In genomic region chr6:87542027-87542426, GRCm38 (mm10) we compare ENCODE assay signal across 8 mouse cellular contexts. TPM values are rescaled to one million over a fixed set of nuclear protein-coding genes. Genes with fewer than 3 reads are reported as not detected.
A peak's percentile ranks its signal among the peaks of the same experiment; 100 is the strongest.
DNase-seq lines count a peak whose midpoint lies in the region; ATAC-seq and TF ChIP-seq lines count a peak whose summit lies in the region.

No protein-coding gene starts in this region.

- no peak for TF ChIP-seq POLR2A in myocyte (IDR thresholded peaks at IDR 0.05; ENCODE audit: insufficient read length, low read depth)

- H3K4me3 ChIP-seq in myocyte = no peak overlapping the region

- no peak overlapping the region for H3K4me2 ChIP-seq in myocyte (ENCODE audit: low read depth)

- no peaks in the 10 kb centered on the region for H3K36me3 ChIP-seq in myocyte (ENCODE audit: control insufficient read depth, insufficient read depth)

- no peaks in the 10 kb centered on the region for H3K79me2 ChIP-seq in myocyte (ENCODE audit: control insufficient read depth, insufficient read depth)

- peaks cover 10% of the 10 kb centered on the region for H3K27me3 ChIP-seq in myocyte (ENCODE audit: control insufficient read depth, insufficient read depth, insufficient read length)

- peak; percentile 74 for DNase-seq in urinary bladder, postnatal 14 days (ENCODE audit: low spot score)
- no peak for DNase-seq in urinary bladder, postnatal 4 days (ENCODE audit: low spot score in 2 of 2)
- peak; percentile 81 for DNase-seq in liver
- no peak for DNase-seq in Muller cell, postnatal 12 days (ENCODE audit: inconsistent ontology term)
- no peak for DNase-seq in cerebellum, postnatal 25 days
- DNase-seq in cerebellum, adult 9-11 months = no peak

- 0 out of 2 replicates have a peak, but pooled peaks have one; percentile 14 for ATAC-seq in erythroblast, adult 5-6 weeks (replicated peaks; ENCODE audit: low FRiP score, poor library complexity, severe bottlenecking)

- no peak overlapping the region for H3ac ChIP-seq in myocyte (ENCODE audit: control insufficient read depth, insufficient read length)

TF ChIP-seq in myocyte, 11 proteins besides CTCF, POLR2A, EP300 and RAD21:
- TF ChIP-seq CEBPB (IDR thresholded peaks at IDR 0.05; ENCODE audit: insufficient read depth, poor library complexity, severe bottlenecking) = peak; percentile 46; the same call in 1 of the 2 replicates
- no peak for TF ChIP-seq TCF3 (IDR thresholded peaks at IDR 0.05; ENCODE audit: insufficient read length, low read depth)
- no peak for TF ChIP-seq E2F4 (IDR thresholded peaks at IDR 0.05; ENCODE audit: insufficient read depth)
- no peak for TF ChIP-seq MYOD1 (IDR thresholded peaks at IDR 0.05; ENCODE audit: control insufficient read depth in 1 of 3, insufficient read length in 2 of 3, low read depth in 2 of 3)
- no peak for TF ChIP-seq USF1 (IDR thresholded peaks at IDR 0.05; ENCODE audit: low read depth)
- no peak for TF ChIP-seq SRF (IDR thresholded peaks at IDR 0.05; ENCODE audit: control insufficient read depth, insufficient read length, low read depth)
- no peak for TF ChIP-seq MAX (IDR thresholded peaks at IDR 0.05; ENCODE audit: low read depth)
- no peak for TF ChIP-seq TCF12 (IDR thresholded peaks at IDR 0.05; ENCODE audit: insufficient read depth, poor library complexity, severe bottlenecking)

RNA-seq across cellular contexts. Expression of gene Arhgap25, which starts 9.0 kb away (rescaled TPM):
- total RNA-seq in erythroblast, adult 5-6 weeks (2015; ENCODE audit: low replicate concordance) = 9.2 and 14.2 TPM in 2 replicates
- total RNA-seq in erythroblast, adult 5-6 weeks (2017; ENCODE audit: low replicate concordance) = 8.2 and 19.2 TPM in 2 replicates
- 0.34 TPM for polyA plus RNA-seq in myocyte (2012; fragmentation: generic; extraction: Trizol)

RNA-seq across cellular contexts. Expression of gene Prokr1, which starts 48.5 kb away (rescaled TPM):
- 55.4 and 68.8 TPM in 2 replicates for total RNA-seq in erythroblast, adult 5-6 weeks (2015; ENCODE audit: low replicate concordance)
- 54.9 and 57.6 TPM in 2 replicates for total RNA-seq in erythroblast, adult 5-6 weeks (2017; ENCODE audit: low replicate concordance)
- 0.25 TPM for polyA plus RNA-seq in myocyte (2012; fragmentation: generic; extraction: Trizol)

Comparison
In these comparisons a context has a peak if more than half of its experiments do, and no peak if none do; other contexts are left out.
1. DNase-seq: peak in urinary bladder, postnatal 14 days (single experiment) and liver (single experiment); none in urinary bladder, postnatal 4 days (0 of 2), Muller cell, postnatal 12 days (single experiment), cerebellum, postnatal 25 days (0 of 2) and cerebellum, adult 9-11 months (single experiment).